Mouse (Mus musculus) neural tube, embryonic 13.5 days (tissue): ENCODE measurements at regions not wholly inside any gene's neighbourhood (a gene's known extent, or its start where the extent isn't known, plus 50 kb on each side); places are given as distances from the start of the nearest gene placed in this dataset.

Experiments
- ATAC-seq: fragments of 200-750 bp; cut with Nextera tagmentation; 2 replicates; pipeline ENCODE4 v1.8.0; 2017; ENCODE audit warnings: low read depth, mild to moderate bottlenecking, moderate TSS enrichment, moderate library complexity
- H3K27ac ChIP-seq: fragments of 300-500 bp; sonication (generic); replicated peaks from 2 replicates; pipeline ENCODE4 v1.5.1; 2015; ENCODE audit warnings: moderate library complexity, mild to moderate bottlenecking, inconsistent platforms
- H3K27me3 ChIP-seq: fragments of 300-500 bp; sonication (generic); 2 replicates; pipeline ENCODE4 v1.6.1; 2015; ENCODE audit warnings: mild to moderate bottlenecking, inconsistent platforms
- H3K36me3 ChIP-seq: fragments of 300-500 bp; sonication (generic); 2 replicates; pipeline ENCODE4 v1.6.1; 2015; ENCODE audit warnings: mild to moderate bottlenecking, inconsistent platforms
- H3K4me1 ChIP-seq: fragments of 300-500 bp; sonication (generic); replicated peaks from 2 replicates; pipeline ENCODE4 v1.6.1; 2015; ENCODE audit warnings: inconsistent platforms
- H3K4me2 ChIP-seq: fragments of 300-500 bp; sonication (generic); 2 replicates; pipeline ENCODE4 v1.6.1; 2015; ENCODE audit warnings: inconsistent platforms, mild to moderate bottlenecking, moderate library complexity
- H3K4me3 ChIP-seq: fragments of 300-500 bp; sonication (generic); 2 replicates; pipeline ENCODE4 v1.5.1; 2015; ENCODE audit warnings: mild to moderate bottlenecking, inconsistent platforms
- H3K9ac ChIP-seq: fragments of 300-500 bp; sonication (generic); 2 replicates; pipeline ENCODE4 v1.6.1; 2015; ENCODE audit warnings: moderate library complexity, mild to moderate bottlenecking, inconsistent platforms
- H3K9me3 ChIP-seq: fragments of 300-500 bp; sonication (generic); 2 replicates; pipeline ENCODE4 v1.6.1; 2016; ENCODE audit warnings: inconsistent platforms
- WGBS: fragments of 180-500 bp; shearing (Covaris S2); methylation state at CpG from one replicate; pipeline ENCODE4 v1.1.7; 2015; 5-methylcytosine and 5-hydroxymethylcytosine counted together

DNA sequence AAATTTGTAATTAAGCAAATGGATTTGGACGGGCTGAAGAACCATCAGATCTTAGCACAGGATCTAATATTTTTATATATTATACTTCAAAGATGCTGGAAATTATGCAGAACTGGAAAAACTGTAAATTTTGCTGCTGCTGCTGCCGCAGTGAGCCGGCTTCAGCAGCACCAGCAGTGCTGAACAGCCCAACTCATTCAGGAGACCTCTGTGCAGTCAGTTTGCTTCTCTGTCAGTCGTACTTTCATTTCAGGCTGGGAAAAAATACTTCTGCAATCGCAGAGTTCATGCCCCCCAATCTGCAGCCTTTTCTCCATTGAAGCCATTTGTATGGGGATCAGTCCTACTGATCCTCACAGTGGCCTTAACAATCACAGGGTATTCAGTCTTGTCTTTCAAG lies 53.4 kb upstream of the Trpc3 start:
- no peak overlapping the region for H3K4me3 ChIP-seq
- H3K36me3 ChIP-seq = no peaks in the 10 kb centered on the region
- ATAC-seq = no peak
- no peaks in the 10 kb centered on the region for H3K27me3 ChIP-seq
- H3K27ac ChIP-seq = no peak overlapping the region
- H3K9me3 ChIP-seq = no peaks in the 10 kb centered on the region
- WGBS = 24% methylated on average over 5 of the region's 5 CpGs
- H3K4me2 ChIP-seq = 0 out of 2 replicates have a peak overlapping the region, but pooled peaks have one; percentile 3
- no peak overlapping the region for H3K9ac ChIP-seq
- peaks cover 8% of the 10 kb centered on the region for H3K4me1 ChIP-seq

- H3K27ac ChIP-seq = no peak overlapping the region
- no peaks in the 10 kb centered on the region for H3K27me3 ChIP-seq
- ATAC-seq = no peak
- H3K9ac ChIP-seq = no peak overlapping the region
- H3K4me1 ChIP-seq = no peaks in the 10 kb centered on the region
- H3K4me2 ChIP-seq = no peak overlapping the region
- H3K4me3 ChIP-seq = no peak overlapping the region
- H3K36me3 ChIP-seq = no peaks in the 10 kb centered on the region
- H3K9me3 ChIP-seq = no peaks in the 10 kb centered on the region; the same call in 1 of the 2 replicates
- WGBS = 83% methylated on average over 7 of the region's 7 CpGs
Measured at GRCm38 (mm10) chr3:36754358-36754950, 64.5 kb upstream of the Trpc3 start.

DNA sequence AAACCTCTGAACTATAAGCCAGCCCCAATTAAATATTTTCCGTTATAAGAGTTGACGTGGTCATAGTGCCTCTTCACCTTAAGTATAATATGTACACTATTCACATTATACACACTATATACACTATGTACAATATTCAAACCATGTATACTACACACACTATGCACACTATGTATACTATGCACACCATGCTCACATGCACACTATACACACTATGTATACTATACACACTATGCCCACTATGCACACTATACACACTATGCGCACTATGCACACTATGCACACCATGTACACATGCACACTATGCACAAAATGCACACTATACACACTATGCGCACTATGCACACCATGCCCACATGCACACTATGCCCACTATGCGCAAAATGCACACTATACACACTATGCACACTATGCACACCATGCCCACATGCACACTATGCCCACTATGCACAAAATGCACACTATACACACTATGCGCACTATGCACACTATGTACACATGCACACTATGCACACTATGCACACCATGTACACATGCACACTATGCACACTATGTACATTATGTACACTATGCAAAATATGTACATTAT lies 72.2 kb upstream of the Trpc3 start:
- H3K9me3 ChIP-seq = no peaks in the 10 kb centered on the region
- ATAC-seq = no peak
- no peak overlapping the region for H3K27ac ChIP-seq
- WGBS = 95% methylated on average over 6 of the region's 6 CpGs
- H3K4me1 ChIP-seq = no peaks in the 10 kb centered on the region
- no peak overlapping the region for H3K4me3 ChIP-seq
- no peaks in the 10 kb centered on the region for H3K36me3 ChIP-seq
- H3K4me2 ChIP-seq = no peak overlapping the region
- H3K9ac ChIP-seq = no peak overlapping the region
- H3K27me3 ChIP-seq = no peaks in the 10 kb centered on the region

- Histone ChIP-seq H3K4me1 (no peaks in the 10 kb centered on the region), H3K4me3 (no peak overlapping the region), H3K9me3 (no peaks in the 10 kb centered on the region), H3K36me3 (no peaks in the 10 kb centered on the region), H3K27ac (no peak overlapping the region), H3K4me2 (no peak overlapping the region), H3K9ac (no peak overlapping the region), H3K27me3 (no peaks in the 10 kb centered on the region)
- no peak for ATAC-seq
- 85% methylated on average over 3 of the region's 3 CpGs for WGBS
Measured at GRCm38 (mm10) chr3:36762847-36763246, 72.9 kb upstream of the Trpc3 start.

DNA sequence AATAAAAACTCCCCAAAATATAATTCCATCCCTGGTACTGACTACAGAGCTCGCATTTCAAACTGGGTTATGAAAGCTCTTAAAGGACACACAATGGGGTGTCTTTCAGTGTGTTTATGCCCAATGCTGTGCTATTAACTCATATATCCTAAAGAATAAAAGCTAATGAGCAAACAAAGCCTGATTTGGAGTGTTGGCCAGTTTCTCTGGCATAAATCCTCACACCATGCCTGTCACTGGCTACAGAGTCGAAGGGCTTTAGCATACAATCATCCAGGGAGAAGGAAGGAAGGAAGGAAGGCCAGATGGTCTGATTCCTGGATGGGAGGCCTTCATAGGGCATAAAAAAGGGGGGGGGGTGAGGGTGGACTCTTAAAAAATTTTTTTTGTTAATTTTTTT lies 74.8 kb upstream of the Trpc3 start:
- no peaks in the 10 kb centered on the region for H3K9me3 ChIP-seq
- H3K9ac ChIP-seq = no peak overlapping the region
- no peaks in the 10 kb centered on the region for H3K27me3 ChIP-seq
- 64% methylated on average over 2 of the region's 2 CpGs for WGBS
- H3K27ac ChIP-seq = no peak overlapping the region
- ATAC-seq = no peak
- H3K36me3 ChIP-seq = no peaks in the 10 kb centered on the region
- H3K4me3 ChIP-seq = no peak overlapping the region
- H3K4me1 ChIP-seq = no peaks in the 10 kb centered on the region
- H3K4me2 ChIP-seq = no peak overlapping the region

DNA sequence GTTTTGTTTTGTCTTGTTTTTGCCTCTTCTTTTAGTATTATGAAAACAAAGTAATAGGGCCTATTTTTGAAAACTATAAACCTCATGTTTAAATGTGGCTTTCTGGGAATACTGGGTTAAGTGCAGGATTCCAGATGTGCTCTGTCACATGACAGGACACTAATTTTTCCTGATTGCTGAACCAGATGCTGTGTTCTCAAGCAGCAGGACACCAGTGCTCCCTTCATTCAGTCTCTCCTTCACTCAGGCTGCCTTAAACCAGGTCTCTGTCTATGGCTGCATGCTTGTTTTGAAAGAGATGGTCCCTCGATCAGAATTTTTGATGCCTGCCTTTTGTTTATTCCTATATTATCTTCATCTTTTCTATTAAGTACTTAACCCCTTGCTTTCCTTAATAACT lies 80.1 kb upstream of the Trpc3 start:
- Histone ChIP-seq H3K4me2 (no peak overlapping the region), H3K9me3 (no peaks in the 10 kb centered on the region), H3K27me3 (no peaks in the 10 kb centered on the region), H3K27ac (no peak overlapping the region), H3K4me1 (no peaks in the 10 kb centered on the region; the same call in 1 of the 2 replicates), H3K9ac (no peak overlapping the region), H3K36me3 (no peaks in the 10 kb centered on the region), H3K4me3 (no peak overlapping the region)
- WGBS = 68% methylated on average over 1 of the region's 1 CpGs
- no peak for ATAC-seq

DNA sequence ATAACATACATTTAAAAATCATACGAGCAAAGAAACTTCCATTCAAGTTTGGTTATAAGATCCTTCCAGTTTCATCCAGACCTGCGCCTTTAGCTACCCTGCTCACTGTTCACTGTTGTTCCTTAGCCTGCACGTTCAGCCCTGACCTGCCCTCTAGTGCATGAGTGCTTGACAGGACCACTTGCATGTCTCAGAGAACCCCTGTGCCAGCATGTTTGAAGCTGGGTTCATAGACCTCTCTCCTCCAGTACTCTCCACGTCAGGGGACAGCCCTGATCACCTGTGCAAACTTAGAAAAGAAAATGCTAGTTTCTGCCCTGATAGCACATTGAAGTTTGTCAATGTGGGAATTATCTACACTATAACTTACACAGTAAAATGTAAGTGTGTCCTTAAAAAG lies 81.0 kb upstream of the Trpc3 start:
- Histone ChIP-seq H3K9me3 (no peaks in the 10 kb centered on the region), H3K36me3 (no peaks in the 10 kb centered on the region), H3K9ac (no peak overlapping the region), H3K4me1 (no peaks in the 10 kb centered on the region; the same call in 1 of the 2 replicates), H3K27ac (no peak overlapping the region), H3K27me3 (no peaks in the 10 kb centered on the region), H3K4me3 (no peak overlapping the region), H3K4me2 (no peak overlapping the region)
- no peak for ATAC-seq
- 68% methylated on average over 4 of the region's 4 CpGs for WGBS

DNA sequence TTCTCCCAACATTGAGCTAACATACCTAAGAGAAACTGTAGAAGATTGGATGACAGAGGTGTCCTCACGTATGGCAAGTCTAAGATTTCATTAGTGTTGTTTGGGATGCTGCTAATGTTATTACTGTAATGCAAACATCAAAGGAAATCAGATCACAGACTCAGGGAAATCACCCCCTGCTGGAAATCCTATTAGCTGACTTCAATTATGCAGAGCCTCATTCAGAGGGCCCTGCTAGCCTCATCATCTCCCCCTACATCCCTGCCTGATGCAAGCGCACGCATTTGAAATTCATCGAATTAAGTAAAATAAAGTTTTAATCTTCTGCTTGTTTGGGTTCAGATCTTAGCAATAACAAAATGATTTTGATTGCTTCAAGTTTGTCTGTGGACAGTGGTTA lies 84.1 kb upstream of the Trpc3 start:
- peak; percentile 47; the same call in 1 of the 2 replicates for ATAC-seq
- H3K27ac ChIP-seq = no peak overlapping the region
- no peaks in the 10 kb centered on the region for H3K27me3 ChIP-seq

GRCm38 (mm10) chr3:36778448-36778847 lies 84.5 kb upstream of the 4932438A13Rik start:
- H3K4me3 ChIP-seq = no peak overlapping the region
- H3K27me3 ChIP-seq = no peaks in the 10 kb centered on the region
- ATAC-seq = no peak
- no peaks in the 10 kb centered on the region for H3K36me3 ChIP-seq
- H3K27ac ChIP-seq = no peak overlapping the region
- 84% methylated on average over 7 of the region's 7 CpGs for WGBS
- H3K9ac ChIP-seq = no peak overlapping the region
- H3K9me3 ChIP-seq = no peaks in the 10 kb centered on the region
- no peaks in the 10 kb centered on the region; the same call in 1 of the 2 replicates for H3K4me1 ChIP-seq
- no peak overlapping the region for H3K4me2 ChIP-seq

More for the DNA sequence above, 84.1 kb upstream of the Trpc3 start:
- Histone ChIP-seq H3K36me3 (no peaks in the 10 kb centered on the region), H3K4me1 (no peaks in the 10 kb centered on the region; the same call in 1 of the 2 replicates), H3K4me3 (no peak overlapping the region), H3K9me3 (no peaks in the 10 kb centered on the region), H3K9ac (no peak overlapping the region), H3K4me2 (no peak overlapping the region)
- 34% methylated on average over 4 of the region's 4 CpGs for WGBS

DNA sequence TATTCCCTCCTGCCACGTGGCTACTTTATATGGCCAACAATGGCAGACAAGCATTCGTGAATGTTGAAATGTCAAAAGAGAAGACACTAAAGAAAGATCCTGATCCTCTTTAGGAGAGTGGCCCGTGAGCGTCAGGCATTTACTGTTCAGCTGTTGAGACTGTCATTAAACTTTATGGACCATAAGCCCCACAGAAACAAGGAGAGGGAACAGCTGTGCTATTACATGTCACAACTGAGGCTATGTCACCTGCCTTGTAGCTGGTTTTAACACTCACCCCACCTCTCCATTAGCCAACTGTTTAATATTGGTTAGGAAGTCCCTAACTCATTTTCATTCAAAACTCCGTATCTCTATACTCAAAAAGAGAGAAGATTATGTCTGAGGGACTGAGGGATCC lies 76.3 kb upstream of the 4932438A13Rik start:
- H3K27ac ChIP-seq = no peak overlapping the region
- H3K4me2 ChIP-seq = no peak overlapping the region
- no peak overlapping the region for H3K4me3 ChIP-seq
- H3K36me3 ChIP-seq = no peaks in the 10 kb centered on the region
- WGBS = 30% methylated on average over 5 of the region's 5 CpGs
- H3K9ac ChIP-seq = no peak overlapping the region
- no peak for ATAC-seq
- no peaks in the 10 kb centered on the region for H3K27me3 ChIP-seq
- no peaks in the 10 kb centered on the region for H3K9me3 ChIP-seq
- no peaks in the 10 kb centered on the region for H3K4me1 ChIP-seq

- ATAC-seq = no peak
- WGBS = 89% methylated on average over 4 of the region's 4 CpGs
- H3K4me3 ChIP-seq = no peak overlapping the region
- H3K4me1 ChIP-seq = no peaks in the 10 kb centered on the region
- H3K4me2 ChIP-seq = no peak overlapping the region
- no peak overlapping the region for H3K27ac ChIP-seq
- no peaks in the 10 kb centered on the region for H3K9me3 ChIP-seq
- no peaks in the 10 kb centered on the region for H3K27me3 ChIP-seq
- H3K9ac ChIP-seq = no peak overlapping the region
- H3K36me3 ChIP-seq = no peaks in the 10 kb centered on the region
Measured at GRCm38 (mm10) chr3:36790245-36790644, 72.7 kb upstream of the 4932438A13Rik start.

- no peak overlapping the region for H3K9ac ChIP-seq
- no peaks in the 10 kb centered on the region for H3K27me3 ChIP-seq
- H3K4me1 ChIP-seq = no peaks in the 10 kb centered on the region
- H3K27ac ChIP-seq = no peak overlapping the region
- WGBS = 50% methylated on average over 4 of the region's 4 CpGs
- H3K9me3 ChIP-seq = no peaks in the 10 kb centered on the region
- no peak for ATAC-seq
- no peak overlapping the region for H3K4me2 ChIP-seq
- H3K4me3 ChIP-seq = no peak overlapping the region
- H3K36me3 ChIP-seq = no peaks in the 10 kb centered on the region
Measured at GRCm38 (mm10) chr3:36797025-36797424, 65.9 kb upstream of the 4932438A13Rik start.
